Mouse (Mus musculus) heart, embryonic 14.5 days (tissue): ENCODE measurements at regions not wholly inside any gene's neighbourhood (a gene's known extent, or its start where the extent isn't known, plus 50 kb on each side); places are given as distances from the start of the nearest gene placed in this dataset.
A peak's percentile ranks its signal among the peaks of the same experiment; 100 is the strongest.

ENCODE experiments used
- ATAC-seq: fragments of 200-750 bp; cut with Nextera tagmentation; 2 replicates; pipeline ENCODE4 v1.8.0; 2017; ENCODE audit warnings: low read depth, moderate TSS enrichment; ENCODE audit not compliant: insufficient number of reproducible peaks, insufficient read depth, low FRiP score
- H3K27ac ChIP-seq, 2 experiments: fragments of 200-500 bp in 1 of 2; fragments of 300-500 bp in 1 of 2; sonication (generic) in 1 of 2; replicated peaks in 1 of 2; 2 replicates each; pipeline ENCODE4 v1.5.1; 2012 to 2014; ENCODE audit warnings: low read depth in 2 of 2, low read length in 2 of 2, control low read depth in 1 of 2, mild to moderate bottlenecking in 1 of 2, mixed read lengths in 1 of 2; ENCODE audit not compliant: control insufficient read depth in 1 of 2, insufficient read depth in 1 of 2
- H3K27me3 ChIP-seq: fragments of 300-500 bp; sonication (generic); 2 replicates; pipeline ENCODE4 v1.6.1; 2014; ENCODE audit warnings: mild to moderate bottlenecking, low read length, control low read depth; ENCODE audit not compliant: control insufficient read depth, insufficient read depth
- H3K36me3 ChIP-seq: fragments of 300-500 bp; sonication (generic); 2 replicates; pipeline ENCODE4 v1.6.1; 2014; ENCODE audit warnings: mild to moderate bottlenecking, control low read depth, low read length, mixed read lengths; ENCODE audit not compliant: control insufficient read depth, insufficient read depth
- H3K4me1 ChIP-seq, 2 experiments: fragments of 200-500 bp in 1 of 2; fragments of 300-500 bp in 1 of 2; sonication (generic) in 1 of 2; 2 replicates each; pipeline ENCODE4 v1.6.1; 2012 to 2014; ENCODE audit warnings: low read length in 2 of 2, control low read depth in 1 of 2, mixed read lengths in 1 of 2; ENCODE audit not compliant: control insufficient read depth in 2 of 2, insufficient read depth in 2 of 2
- H3K4me2 ChIP-seq: fragments of 300-500 bp; sonication (generic); 2 replicates; pipeline ENCODE4 v1.6.1; 2014; ENCODE audit warnings: mild to moderate bottlenecking, low read length
- H3K4me3 ChIP-seq, 2 experiments: fragments of 200-500 bp in 1 of 2; fragments of 300-500 bp in 1 of 2; sonication (generic) in 1 of 2; 2 replicates each; pipeline ENCODE4 v1.5.1; 2012 to 2014; ENCODE audit warnings: low read length in 2 of 2, mild to moderate bottlenecking in 2 of 2, control low read depth in 1 of 2, low read depth in 1 of 2, moderate library complexity in 1 of 2; ENCODE audit not compliant: control insufficient read depth in 1 of 2, insufficient read depth in 1 of 2
- H3K9ac ChIP-seq: fragments of 300-500 bp; sonication (generic); 2 replicates; pipeline ENCODE4 v1.6.1; 2014; ENCODE audit warnings: mild to moderate bottlenecking, low read length
- H3K9me3 ChIP-seq: fragments of 300-500 bp; sonication (generic); 2 replicates; pipeline ENCODE4 v1.6.1; 2016; ENCODE audit warnings: low read length, control low read depth; ENCODE audit not compliant: control insufficient read depth
- WGBS: fragments of 180-500 bp; shearing (Covaris S2); extraction: QIAGEN DNeasy Blood & Tissue Kit; methylation state at CpG from one replicate; pipeline ENCODE4 v1.1.7; 2014; 5-methylcytosine and 5-hydroxymethylcytosine counted together

DNA sequence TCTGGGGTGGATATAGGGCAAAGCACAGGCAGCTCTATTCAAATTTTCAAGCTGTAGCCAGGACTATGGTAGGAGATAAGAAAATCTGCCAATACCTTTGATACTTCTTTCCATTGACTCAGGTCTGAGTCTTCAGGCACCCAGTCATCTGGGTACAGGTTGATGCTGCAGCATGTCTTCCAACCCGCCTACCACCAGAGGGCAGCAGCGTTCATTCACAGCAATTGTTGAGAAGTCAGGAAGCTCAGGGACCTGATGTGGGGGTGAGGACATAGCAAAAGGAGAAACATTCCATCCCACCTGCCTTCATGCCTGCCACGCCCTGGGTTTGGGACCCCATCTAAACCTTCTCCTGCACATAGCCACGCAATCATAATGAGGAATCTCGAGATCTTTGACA is 118.2 kb upstream of the Gm21876 start:
- 14% methylated on average over 5 of the region's 5 CpGs for WGBS

DNA sequence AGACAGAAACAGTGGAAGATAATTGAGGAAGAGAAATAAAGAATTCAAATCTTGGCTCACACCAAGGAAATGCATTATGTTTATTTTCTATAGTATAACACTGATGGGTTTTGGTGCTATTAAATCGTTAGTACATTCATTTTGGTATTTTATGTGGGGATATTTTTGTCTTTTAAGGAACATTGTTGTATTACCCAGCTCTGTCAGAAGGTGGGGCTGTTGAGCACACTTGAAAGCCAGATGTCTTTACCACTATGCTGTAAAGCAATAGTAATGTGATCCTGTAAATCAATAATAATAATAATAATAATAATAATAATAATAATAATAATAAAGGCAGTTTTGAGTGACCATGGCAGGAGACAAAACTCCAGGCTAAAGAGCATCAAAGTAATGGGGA is 120.0 kb upstream of the Gm21876 start:
- Histone ChIP-seq H3K4me1 (no peaks in the 10 kb centered on the region), H3K27me3 (no peaks in the 10 kb centered on the region), H3K4me3 (no peak overlapping the region), H3K27ac (no peak overlapping the region), H3K9ac (no peak overlapping the region), H3K4me2 (no peak overlapping the region), H3K36me3 (no peaks in the 10 kb centered on the region), H3K9me3 (no peaks in the 10 kb centered on the region)
- 23% methylated on average over 1 of the region's 1 CpGs for WGBS
- ATAC-seq = no peak

More for the DNA sequence above, 118.2 kb upstream of the Gm21876 start:
- Histone ChIP-seq H3K4me1 (no peaks in the 10 kb centered on the region), H3K4me2 (no peak overlapping the region), H3K9me3 (no peaks in the 10 kb centered on the region), H3K36me3 (no peaks in the 10 kb centered on the region), H3K27me3 (no peaks in the 10 kb centered on the region), H3K9ac (no peak overlapping the region), H3K27ac (no peak overlapping the region), H3K4me3 (no peak overlapping the region)
- ATAC-seq = no peak

DNA sequence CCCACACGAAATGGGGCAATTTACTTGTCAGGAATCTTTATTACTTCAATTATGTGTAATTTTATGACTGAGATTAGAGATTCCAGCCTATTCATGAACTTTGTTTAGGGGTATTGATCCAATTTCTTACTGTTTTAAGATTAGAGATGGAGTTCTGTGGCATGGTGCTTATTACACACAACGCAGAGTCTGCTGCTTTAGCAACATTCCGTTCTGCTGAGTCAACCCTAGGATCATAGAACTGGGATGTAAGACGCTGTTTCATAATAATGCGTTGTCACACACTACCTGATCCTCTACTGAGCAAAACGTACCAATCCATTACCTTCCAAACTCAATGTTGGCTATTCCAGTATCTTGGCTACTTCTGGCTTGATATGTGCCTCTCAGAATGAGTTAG is 121.9 kb upstream of the Gm21876 start:
- H3K4me3 ChIP-seq = no peak overlapping the region
- H3K9ac ChIP-seq = no peak overlapping the region
- no peak for ATAC-seq
- H3K27ac ChIP-seq = no peak overlapping the region
- no peaks in the 10 kb centered on the region for H3K9me3 ChIP-seq
- H3K4me1 ChIP-seq = no peaks in the 10 kb centered on the region
- no peaks in the 10 kb centered on the region for H3K27me3 ChIP-seq
- H3K36me3 ChIP-seq = no peaks in the 10 kb centered on the region
- H3K4me2 ChIP-seq = no peak overlapping the region
- 67% methylated on average over 6 of the region's 6 CpGs for WGBS

DNA sequence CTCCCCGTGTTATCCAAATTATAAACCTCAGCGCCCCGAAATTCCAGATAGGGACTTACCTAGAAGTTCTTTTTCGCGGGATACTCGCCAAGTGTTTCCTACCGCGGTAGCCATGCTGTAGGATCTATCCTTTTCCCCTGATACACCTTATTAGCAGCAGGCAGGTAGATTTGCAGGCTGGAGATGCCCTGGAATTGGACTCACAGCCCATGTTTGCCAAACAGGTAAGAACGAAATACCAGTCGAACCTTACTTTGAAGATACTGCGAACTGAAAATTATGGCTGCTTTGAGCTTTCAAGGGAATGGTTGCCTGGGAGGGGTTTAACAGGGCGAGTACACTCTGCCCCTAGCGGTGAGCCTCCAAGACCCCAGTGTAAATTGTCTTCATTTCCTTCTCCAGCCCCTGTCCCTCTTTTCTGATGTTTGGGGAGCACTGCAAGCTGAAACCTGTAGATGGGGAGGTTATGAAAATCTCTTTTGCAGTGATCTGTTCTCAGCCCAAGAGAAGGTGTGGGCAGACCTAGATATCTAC is 149.8 kb upstream of the Agtr2 start:
- Histone ChIP-seq H3K9ac (peak overlapping the region; percentile 44; the same call in 1 of the 2 replicates), H3K4me2 (peak overlapping the region; percentile 60), H3K27me3 (no peaks in the 10 kb centered on the region), H3K4me1 (no peaks in the 10 kb centered on the region), H3K27ac (no peak overlapping the region), H3K9me3 (no peaks in the 10 kb centered on the region), H3K36me3 (no peaks in the 10 kb centered on the region), H3K4me3 (peak overlapping the region; percentile 32 to 42)
- ATAC-seq = no peak
- WGBS = 23% methylated on average over 13 of the region's 13 CpGs

DNA sequence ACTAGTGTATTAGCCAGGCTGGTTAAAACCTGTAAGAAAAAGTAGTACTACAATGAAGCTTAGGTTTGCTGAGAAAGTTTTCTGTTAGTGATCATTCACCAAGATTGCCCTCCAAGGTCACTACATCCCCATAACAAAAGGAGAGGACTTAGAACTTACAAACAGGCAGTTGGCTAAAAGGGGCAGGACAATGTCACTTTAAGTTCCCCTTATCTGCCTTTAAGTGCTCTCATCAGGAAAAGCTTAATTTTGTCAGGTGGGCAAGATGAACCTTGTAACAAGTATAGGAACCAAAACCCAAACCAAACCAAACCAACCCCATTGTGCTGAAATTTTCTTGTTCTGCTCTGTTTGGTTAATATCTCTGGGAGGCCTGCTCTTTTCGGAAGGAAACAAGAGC is 139.9 kb upstream of the Agtr2 start:
- no peak overlapping the region for H3K27ac ChIP-seq
- H3K9me3 ChIP-seq = no peaks in the 10 kb centered on the region
- 57% methylated on average over 1 of the region's 1 CpGs for WGBS
- no peaks in the 10 kb centered on the region for H3K27me3 ChIP-seq
- no peaks in the 10 kb centered on the region for H3K4me1 ChIP-seq
- H3K36me3 ChIP-seq = no peaks in the 10 kb centered on the region
- H3K9ac ChIP-seq = no peak overlapping the region
- H3K4me3 ChIP-seq = no peak overlapping the region
- no peak for ATAC-seq
- H3K4me2 ChIP-seq = no peak overlapping the region

DNA sequence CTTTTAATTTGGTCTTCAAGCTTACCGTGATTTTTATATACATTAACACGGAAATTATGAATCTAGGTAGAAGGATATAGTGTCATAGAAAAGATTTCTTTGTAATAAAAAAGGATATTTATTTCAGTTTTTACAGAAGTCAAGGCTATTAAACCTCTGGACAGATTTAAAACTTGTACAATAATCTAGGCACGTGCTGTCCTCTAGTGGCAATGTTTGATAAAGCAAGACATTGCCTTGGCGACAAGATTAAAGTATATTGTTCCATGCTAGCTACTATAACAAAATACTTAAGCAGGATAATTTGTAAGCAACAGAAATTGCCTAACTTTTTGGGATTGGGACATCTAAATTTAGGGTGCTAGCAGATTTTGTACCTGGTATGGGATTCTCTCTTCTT is 133.8 kb upstream of the Agtr2 start:
- H3K27ac ChIP-seq = no peak overlapping the region
- 32% methylated on average over 4 of the region's 4 CpGs for WGBS
- H3K36me3 ChIP-seq = no peaks in the 10 kb centered on the region
- no peak overlapping the region for H3K4me3 ChIP-seq
- no peaks in the 10 kb centered on the region for H3K4me1 ChIP-seq
- H3K9me3 ChIP-seq = no peaks in the 10 kb centered on the region
- ATAC-seq = no peak
- H3K4me2 ChIP-seq = no peak overlapping the region
- H3K9ac ChIP-seq = no peak overlapping the region
- no peaks in the 10 kb centered on the region for H3K27me3 ChIP-seq

DNA sequence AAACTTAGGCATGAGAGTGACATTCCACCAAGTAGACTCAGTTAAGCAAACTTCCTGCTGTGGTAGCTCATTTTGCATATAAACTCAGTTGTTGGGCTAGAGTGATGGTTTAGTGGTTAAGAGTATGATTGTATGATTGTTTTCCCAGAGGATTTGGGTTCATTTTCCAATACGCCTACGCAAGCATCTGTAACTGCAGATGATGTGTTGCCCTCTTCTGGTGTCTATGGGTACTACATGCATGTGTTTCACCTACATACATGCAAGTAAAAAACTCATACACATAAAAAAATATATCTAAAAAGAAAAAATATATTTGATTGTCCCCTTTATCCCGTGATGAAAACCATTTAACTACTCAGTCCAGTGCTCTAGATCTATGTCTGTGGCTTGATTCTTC is 132.0 kb upstream of the Agtr2 start:
- Histone ChIP-seq H3K4me2 (no peak overlapping the region), H3K9ac (no peak overlapping the region), H3K36me3 (no peaks in the 10 kb centered on the region), H3K27me3 (no peaks in the 10 kb centered on the region), H3K4me1 (no peaks in the 10 kb centered on the region), H3K4me3 (no peak overlapping the region), H3K9me3 (no peaks in the 10 kb centered on the region), H3K27ac (no peak overlapping the region)
- no peak for ATAC-seq
- 52% methylated on average over 3 of the region's 3 CpGs for WGBS
